Mouse (Mus musculus): Measurements from ENCODE around the gene Zfp704. TPM values are rescaled to one million over a fixed set of nuclear protein-coding genes. Genes with fewer than 3 reads are reported as not detected.

The Zfp704 gene
- polyA plus RNA-seq, 1 experiment from 2014 or later: 7.9 TPM

DNA sequence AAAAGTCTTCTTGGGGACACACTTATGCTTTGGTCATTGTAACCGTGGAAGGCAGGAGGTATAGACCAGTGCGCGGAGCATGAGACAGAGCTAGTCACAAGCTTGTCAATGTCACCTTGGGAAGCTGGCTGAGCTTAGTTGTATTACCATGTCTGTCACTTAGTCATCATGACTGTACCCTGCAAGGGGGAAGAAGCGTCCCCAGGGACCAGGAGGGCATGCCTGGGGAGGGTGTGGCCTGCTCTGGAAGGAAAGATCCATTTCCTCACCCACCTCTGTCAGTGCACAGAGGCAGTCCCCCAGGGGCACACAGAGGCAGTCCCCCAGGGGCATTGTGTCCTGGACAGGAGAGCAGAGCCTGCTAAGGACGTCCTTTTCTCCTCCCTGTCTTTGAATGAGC, 211.6 kb downstream of the Zfp704 start:
- WGBS: 71% methylated on average over 5 of the region's 5 CpGs
- TF ChIP-seq CTCF (IDR thresholded peaks at IDR 0.05; ENCODE audit: low read depth): no peak

More for the DNA sequence above, 211.6 kb downstream of the Zfp704 start:
- Histone ChIP-seq H3K27me3 (ENCODE audit: insufficient read depth, low read length) (no peaks in the 10 kb centered on the region), H3K27ac (no peak overlapping the region), H3K4me1 (replicated peaks; ENCODE audit: insufficient read depth, low read length) (0 out of 2 replicates have a peak, but pooled peaks cover 4% of the 10 kb centered on the region), H3K36me3 (ENCODE audit: insufficient read depth, low read length) (no peaks in the 10 kb centered on the region), H3K9ac (ENCODE audit: low read depth, low read length) (no peak overlapping the region), H3K4me3 (replicated peaks; ENCODE audit: low read depth, low read length) (no peak overlapping the region), H3K9me3 (replicated peaks; ENCODE audit: low read length) (no peaks in the 10 kb centered on the region), H3K4me2 (ENCODE audit: low read length) (no peak overlapping the region)
- no peak; the same call in 1 of the 2 replicates for ATAC-seq (replicated peaks; ENCODE audit: low FRiP score, low read depth)
- DNase-seq (ENCODE audit: low spot score): no peak
